Mouse (Mus musculus) bone marrow, adult 2 months (tissue): ENCODE data around the gene Ncam2. TPM values are rescaled to one million over a fixed set of nuclear protein-coding genes. Genes with fewer than 3 reads are reported as not detected.

Source experiments
- H3K27ac ChIP-seq: fragments of 200-500 bp; 2 replicates; pipeline ENCODE4 v1.5.1; 2012; ENCODE audit warnings: low read depth, mild to moderate bottlenecking, control low read depth, inconsistent platforms, low read length; ENCODE audit not compliant: control insufficient read depth, poor library complexity, insufficient read depth
- H3K4me1 ChIP-seq: fragments of 200-500 bp; 2 replicates; pipeline ENCODE4 v1.6.1; 2011; ENCODE audit warnings: low read length; ENCODE audit not compliant: control insufficient read depth, insufficient read depth
- H3K4me3 ChIP-seq: fragments of 200-500 bp; replicated peaks from 2 replicates; pipeline ENCODE3; 2011; ENCODE audit warnings: mild to moderate bottlenecking, low read depth, low read length, control low read depth; ENCODE audit not compliant: control insufficient read depth
- CTCF ChIP-seq: fragments of 200-500 bp; IDR thresholded peaks from 2 replicates; pipeline ENCODE4 v1.5.1; 2011; ENCODE audit warnings: low read length, control low read depth; ENCODE audit not compliant: control insufficient read depth, insufficient read depth
- POLR2A ChIP-seq: fragments of 200-500 bp; IDR thresholded peaks from 2 replicates; pipeline ENCODE4 v1.6.1; 2011; ENCODE audit warnings: low read depth, mild to moderate bottlenecking, control low read depth, low read length, borderline replicate concordance; ENCODE audit not compliant: control insufficient read depth
- WGBS: fragments of 180-500 bp; shearing (Covaris S2); methylation state at CpG from one replicate; pipeline ENCODE4 v1.1.7; 2018; 5-methylcytosine and 5-hydroxymethylcytosine counted together
- polyA plus RNA-seq: library from polyadenylated mRNA; stranded (reverse); fragments of >200 nt; gene quantifications from 2 replicates; pipeline ENCODE4 v1.2.4, GENCODE M21; 2011; ENCODE audit warnings: low replicate concordance; ENCODE audit not compliant: missing spikeins, insufficient read depth, insufficient read length

The Ncam2 gene
- polyA plus RNA-seq, 1 experiment = not detected

- Histone ChIP-seq H3K4me3 (no peak overlapping the region), H3K4me1 (no peaks in the 10 kb centered on the region), H3K27ac (no peak overlapping the region)
- 34% methylated on average over 5 of the region's 5 CpGs for WGBS
- TF ChIP-seq POLR2A (no peak), CTCF (no peak)
Observed at GRCm38 (mm10) chr16:81201471-81201870, 974 bp downstream of the Ncam2 start.

- WGBS = 8% methylated on average over 4 of the region's 4 CpGs
- TF ChIP-seq POLR2A = no peak
- TF ChIP-seq CTCF = no peak
- H3K27ac ChIP-seq = no peak overlapping the region
Observed at GRCm38 (mm10) chr16:81201992-81202391, 1.5 kb downstream of the Ncam2 start.

GRCm38 (mm10) chr16:81202721-81203161, 2.2 kb downstream of the Ncam2 start:
- Histone ChIP-seq H3K27ac (no peak overlapping the region), H3K4me3 (no peak overlapping the region), H3K4me1 (no peaks in the 10 kb centered on the region)
- TF ChIP-seq POLR2A (no peak), CTCF (no peak)
- WGBS = 77% methylated on average over 8 of the region's 8 CpGs

More at GRCm38 (mm10) chr16:81201992-81202391, 1.5 kb downstream of the Ncam2 start:
- Histone ChIP-seq H3K4me3 (no peak overlapping the region), H3K4me1 (no peaks in the 10 kb centered on the region)

- TF ChIP-seq CTCF (no peak), POLR2A (no peak)
- no peaks in the 10 kb centered on the region for H3K4me1 ChIP-seq
- WGBS = 75% methylated on average over 12 of the region's 12 CpGs
- no peak overlapping the region for H3K4me3 ChIP-seq
- no peak overlapping the region for H3K27ac ChIP-seq
Observed at GRCm38 (mm10) chr16:81204405-81205034, 4.0 kb downstream of the Ncam2 start.

GRCm38 (mm10) chr16:81221176-81221575, 20.7 kb downstream of the Ncam2 start:
- WGBS = 68% methylated on average over 3 of the region's 3 CpGs
- Histone ChIP-seq H3K27ac (no peak overlapping the region), H3K4me1 (no peaks in the 10 kb centered on the region), H3K4me3 (no peak overlapping the region)
- no peak for TF ChIP-seq CTCF
- no peak for TF ChIP-seq POLR2A

- TF ChIP-seq POLR2A = no peak
- TF ChIP-seq CTCF = no peak
- no peak overlapping the region for H3K27ac ChIP-seq
- 62% methylated on average over 1 of the region's 1 CpGs for WGBS
- H3K4me3 ChIP-seq = no peak overlapping the region
- H3K4me1 ChIP-seq = no peaks in the 10 kb centered on the region
Observed at GRCm38 (mm10) chr16:81223841-81224240, 23.3 kb downstream of the Ncam2 start.

- Histone ChIP-seq H3K4me1 (no peaks in the 10 kb centered on the region), H3K4me3 (no peak overlapping the region), H3K27ac (no peak overlapping the region)
- TF ChIP-seq POLR2A (no peak), CTCF (no peak)
Observed at GRCm38 (mm10) chr16:81224253-81224652, 23.8 kb downstream of the Ncam2 start.

GRCm38 (mm10) chr16:81254875-81255274, 54.4 kb downstream of the Ncam2 start:
- H3K4me3 ChIP-seq = no peak overlapping the region
- no peak for TF ChIP-seq CTCF
- TF ChIP-seq POLR2A = no peak
- H3K4me1 ChIP-seq = no peaks in the 10 kb centered on the region
- no peak overlapping the region for H3K27ac ChIP-seq

- 81% methylated on average over 2 of the region's 2 CpGs for WGBS
- no peaks in the 10 kb centered on the region for H3K4me1 ChIP-seq
- H3K4me3 ChIP-seq = no peak overlapping the region
Observed at GRCm38 (mm10) chr16:81260429-81260828, 59.9 kb downstream of the Ncam2 start.

More at GRCm38 (mm10) chr16:81260429-81260828, 59.9 kb downstream of the Ncam2 start:
- H3K27ac ChIP-seq = no peak overlapping the region
- TF ChIP-seq CTCF (no peak), POLR2A (no peak)
